Mouse (Mus musculus) large intestine, adult 2 months (tissue): Measurements from ENCODE around the gene Defb19. TPM values are rescaled to one million over a fixed set of nuclear protein-coding genes. Genes with fewer than 3 reads are reported as not detected.
A peak's percentile ranks its signal among the peaks of the same experiment; 100 is the strongest.

Experiments used
- DNase-seq: peaks from one replicate; pipeline ENCODE4 v3.0.0-alpha.2; 2012; ENCODE audit warnings: low read depth, low spot score
- WGBS: fragments of 180-500 bp; shearing (Covaris S2); methylation state at CpG from one replicate; pipeline ENCODE4 v1.1.7; 2018; 5-methylcytosine and 5-hydroxymethylcytosine counted together
- polyA plus RNA-seq: library from polyadenylated mRNA; depleted of rRNA; stranded (reverse); fragments of >200 nt; gene quantifications from 2 replicates; pipeline ENCODE4 v1.2.3, GENCODE M21; 2012

Defb19 gene
- polyA plus RNA-seq, 1 experiment: not detected

DNA sequence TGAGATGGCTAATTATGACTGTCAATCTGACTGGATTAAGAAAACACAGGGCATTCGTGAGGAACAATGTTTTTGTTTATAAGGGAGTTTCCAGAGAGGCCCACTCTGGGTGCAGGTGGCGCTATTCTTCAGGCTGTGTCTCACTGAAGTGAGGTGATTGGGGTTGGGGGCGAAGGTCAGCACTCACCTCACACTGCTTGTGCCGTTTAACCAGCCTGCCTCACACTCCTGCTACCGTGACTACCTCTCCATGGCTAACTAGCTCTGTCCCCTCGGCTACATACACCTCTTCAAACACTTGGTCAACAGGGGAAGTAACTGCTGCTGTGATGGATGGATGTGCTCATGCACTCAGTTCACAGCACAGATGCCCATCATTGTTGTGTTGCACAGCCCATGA lies 8.9 kb upstream of the Defb19 start:
- WGBS: 24% methylated on average over 6 of the region's 6 CpGs

DNA sequence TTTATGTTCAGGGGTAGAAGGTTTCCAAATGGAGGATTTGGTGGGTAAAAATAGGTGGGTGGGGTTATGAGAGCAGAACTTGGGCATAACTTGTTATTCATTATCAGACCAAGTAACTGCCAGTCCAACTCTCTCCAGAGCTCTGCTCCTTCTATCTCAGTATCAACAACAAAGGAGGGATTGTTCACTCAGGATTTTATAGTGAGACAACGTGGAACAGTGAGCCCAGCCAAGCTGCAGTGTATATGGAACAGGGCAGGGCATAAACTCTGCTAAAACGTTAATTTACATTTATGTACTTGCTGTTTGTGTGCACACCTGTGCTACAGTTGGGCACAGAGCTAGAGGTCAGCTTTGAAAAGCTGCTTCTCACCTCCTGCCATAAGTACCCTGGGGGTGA lies 8.3 kb upstream of the Defb19 start:
- 10% methylated on average over 2 of the region's 2 CpGs for WGBS
- DNase-seq: no peak

More for the DNA sequence above, 8.9 kb upstream of the Defb19 start:
- DNase-seq: no peak

DNA sequence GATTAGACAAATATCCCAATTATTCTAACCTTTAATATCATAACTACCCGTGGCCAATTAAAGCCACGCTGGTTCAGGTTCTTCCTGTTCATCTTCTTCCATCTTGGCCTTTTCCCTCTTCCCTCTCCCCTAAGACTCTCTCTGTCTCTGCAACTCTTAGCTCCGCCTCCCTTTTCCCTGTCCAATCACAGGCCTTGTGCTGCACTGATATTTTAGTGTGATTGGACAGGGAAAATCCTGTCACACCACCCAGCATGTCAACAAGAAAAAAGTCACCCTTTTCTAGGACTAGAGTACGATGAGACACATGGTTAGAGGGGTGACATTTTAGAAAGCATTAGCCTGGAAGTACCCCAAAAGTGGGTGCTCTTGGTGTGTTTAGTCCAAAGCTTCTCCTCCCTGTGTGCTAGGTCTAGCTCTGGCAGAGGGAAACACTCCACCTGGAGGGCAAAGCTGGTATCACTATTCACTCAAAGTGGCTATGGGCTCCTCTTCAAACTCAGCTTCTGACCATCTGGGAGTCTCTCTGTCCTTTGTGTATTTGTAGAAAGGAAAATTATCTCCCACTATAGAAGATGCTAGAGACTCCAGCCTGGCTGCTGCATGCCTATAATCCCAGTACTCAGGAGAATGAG lies 6.9 kb upstream of the Defb19 start:
- WGBS: 55% methylated on average over 4 of the region's 4 CpGs
- DNase-seq: no peak

DNA sequence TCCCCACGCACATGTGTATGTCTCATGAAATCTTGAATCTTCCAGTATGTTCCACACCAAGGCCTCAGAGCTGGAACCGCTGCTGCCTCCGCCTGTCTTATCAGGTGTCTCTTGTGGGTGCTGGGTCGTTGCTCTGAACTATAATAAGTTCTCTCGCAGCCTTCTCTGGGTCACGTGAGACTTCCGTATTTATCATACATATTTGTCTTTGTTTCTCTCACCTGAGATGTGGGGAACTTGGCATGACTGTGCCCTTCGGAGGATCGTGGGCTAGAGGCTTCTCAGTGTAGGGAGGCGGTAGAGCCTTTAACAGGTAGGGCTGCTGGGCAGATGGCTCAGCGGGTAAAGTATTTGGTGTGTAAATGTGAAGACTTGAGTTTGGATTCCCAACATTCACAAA lies 500 bp upstream of the Defb19 start:
- no peak for DNase-seq
- 82% methylated on average over 11 of the region's 11 CpGs for WGBS

GRCm38 (mm10) chr2:152573484-152573883 lies 6.6 kb downstream of the Defb19 start:
- 88% methylated on average over 8 of the region's 8 CpGs for WGBS
- no peak for DNase-seq

DNA sequence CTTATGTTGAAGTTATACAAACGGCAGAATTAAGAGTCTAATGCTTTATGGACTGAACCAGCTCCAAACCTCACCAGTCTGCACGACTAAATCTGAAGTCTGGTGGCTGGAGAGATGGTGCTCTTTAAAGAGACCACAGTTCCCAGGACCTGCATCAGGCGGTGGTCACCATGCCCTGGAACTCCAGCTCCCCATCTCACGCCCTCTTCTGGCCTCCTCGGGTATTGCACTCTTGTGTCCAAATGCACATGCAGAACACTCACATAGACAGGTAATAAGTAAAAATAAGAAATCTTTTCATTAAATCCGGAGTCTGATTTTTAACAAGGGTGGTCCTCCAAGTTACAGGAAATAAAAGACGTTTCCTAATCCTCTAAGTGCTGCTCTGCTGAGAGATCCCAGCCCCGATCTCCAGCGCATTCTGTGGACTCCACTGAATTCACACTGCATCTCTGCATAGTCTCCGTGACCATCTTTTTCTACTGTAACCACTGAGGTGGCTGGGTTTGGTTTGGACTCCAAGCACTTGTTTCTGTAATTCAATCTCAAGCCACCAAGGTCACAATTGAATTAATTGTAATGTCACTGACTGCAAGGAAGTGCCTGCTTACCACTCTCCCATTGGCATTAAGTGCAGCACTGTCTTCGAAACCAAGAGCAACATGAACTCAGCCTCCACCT lies 7.9 kb downstream of the Defb19 start, which contains the start of gene Defb21:
Defb21 (plus strand) TSS at position 631 of the 681 bp plus-strand sequence.
- DNase-seq: no peak
- WGBS: 67% methylated on average over 11 of the region's 11 CpGs

- no peak for DNase-seq
- WGBS: 31% methylated on average over 6 of the region's 6 CpGs
These were observed 9.8 kb downstream of the Defb19 start for GRCm38 (mm10) chr2:152570313-152570712.

- DNase-seq: no peak
- WGBS: 71% methylated on average over 4 of the region's 4 CpGs
These were observed 10.2 kb downstream of the Defb19 start for GRCm38 (mm10) chr2:152569881-152570280.

GRCm38 (mm10) chr2:152569038-152569437 lies 11.1 kb downstream of the Defb19 start, which contains the start of gene Gm17416:
TSS of gene Gm17416 (plus strand) at chr2:152569338.
- 93% methylated on average over 5 of the region's 5 CpGs for WGBS
- no peak for DNase-seq

GRCm38 (mm10) chr2:152556655-152557054 lies 23.5 kb downstream of the Defb19 start:
- DNase-seq: no peak
- WGBS: 82% methylated on average over 7 of the region's 7 CpGs

- 14% methylated on average over 16 of the region's 16 CpGs for WGBS
- no peak for DNase-seq
These were observed 26.2 kb downstream of the Defb19 start for GRCm38 (mm10) chr2:152553774-152554423.

- 62% methylated on average over 5 of the region's 5 CpGs for WGBS
- no peak for DNase-seq
These were observed 32.0 kb downstream of the Defb19 start for GRCm38 (mm10) chr2:152548124-152548523.

DNA sequence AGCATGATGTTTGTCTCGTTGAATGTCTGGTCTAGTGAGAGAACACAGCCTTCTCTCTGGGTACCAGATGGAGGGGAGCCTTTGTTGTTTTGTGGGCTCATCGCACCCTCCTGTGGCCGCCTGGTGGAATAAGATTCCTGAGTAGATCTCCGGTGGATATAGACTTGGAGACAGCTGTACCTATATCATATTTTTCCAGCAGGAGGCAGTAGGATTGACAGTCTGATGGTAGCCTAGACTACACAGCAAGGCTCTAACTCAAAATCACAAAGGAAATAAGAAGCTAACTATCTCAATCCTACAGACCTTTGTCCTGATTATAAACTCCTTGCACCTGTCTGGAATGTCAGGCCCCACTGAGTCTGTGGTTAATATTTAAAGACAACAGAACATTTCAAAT lies 35.4 kb downstream of the Defb19 start:
- DNase-seq: peak; percentile 24
- WGBS: 4% methylated on average over 4 of the region's 4 CpGs

- DNase-seq: no peak
- WGBS: 37% methylated on average over 4 of the region's 4 CpGs
These were observed 36.6 kb downstream of the Defb19 start for GRCm38 (mm10) chr2:152543478-152543877.

DNA sequence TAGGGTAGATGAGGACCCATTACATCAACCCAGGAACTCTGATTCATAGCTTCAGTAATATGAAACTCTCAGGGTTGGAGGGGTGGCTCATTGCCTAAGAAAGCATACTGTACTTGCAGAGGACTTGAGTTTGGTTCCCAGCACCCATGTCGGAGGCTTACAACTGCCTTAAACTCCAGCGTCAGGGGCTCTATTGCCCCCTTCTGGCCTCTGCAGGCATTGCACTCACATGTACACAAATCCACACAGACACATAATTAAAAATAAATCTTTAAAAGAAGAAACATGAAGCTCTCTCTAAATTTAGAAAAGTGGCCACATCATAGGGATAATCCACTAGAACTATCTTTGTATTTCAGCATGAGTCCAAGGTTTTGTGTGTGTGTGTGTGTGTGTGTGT lies 37.2 kb downstream of the Defb19 start:
- no peak for DNase-seq

GRCm38 (mm10) chr2:152541979-152542378 lies 38.1 kb downstream of the Defb19 start:
- DNase-seq: no peak
- 49% methylated on average over 9 of the region's 9 CpGs for whole genome bisulfite sequencing

More for the DNA sequence above, 37.2 kb downstream of the Defb19 start:
- WGBS: 83% methylated on average over 2 of the region's 2 CpGs

- WGBS: 26% methylated on average over 13 of the region's 13 CpGs
- no peak for DNase-seq
These were observed 40.0 kb downstream of the Defb19 start, which contains the start of gene Defb29 for GRCm38 (mm10) chr2:152539944-152540710. TSS of gene Defb29 (minus strand) at chr2:152540098.
